Comparison of ENCODE assay signal across 16 mouse cellular contexts in the genomic region with DNA sequence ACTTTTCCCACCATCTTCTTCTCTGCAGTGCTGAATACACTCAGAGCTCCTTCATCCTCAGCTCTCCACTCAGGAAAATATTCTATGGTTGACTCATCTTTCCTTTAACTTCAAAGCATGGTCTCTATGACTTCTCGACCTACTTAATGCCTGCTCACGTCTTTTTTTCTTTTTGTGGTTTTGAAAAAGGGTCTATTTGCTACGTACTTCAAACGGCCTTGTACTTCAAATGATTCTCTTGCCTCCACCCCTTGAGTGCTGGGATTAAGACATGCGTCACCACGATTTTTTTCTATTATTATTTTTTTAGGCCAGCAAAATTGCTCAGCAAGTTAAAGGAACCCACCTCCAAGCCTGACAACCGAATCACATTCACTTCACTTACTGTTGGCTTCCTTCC. TPM values are rescaled to one million over a fixed set of nuclear protein-coding genes. Genes with fewer than 3 reads are reported as not detected.
"Had no signal": no experiment of that assay in that cellular context is flagged by ENCODE, and none has a peak within 500 bp of the region (broad histone marks: within the 10 kb centered on the region; RNA-seq: fewer than 3 reads in every experiment).

No protein-coding gene starts in this region.

- DNase-seq: kidney, adult 8-10 months; kidney, postnatal 10 days; kidney, postnatal 36 days; layer of hippocampus, postnatal 36 days; lung, adult 18-20 months; right cerebral cortex, postnatal 14 days; right cerebral cortex, postnatal 4 days; thymus, adult 2 months; thymus, postnatal 36 days had no signal

- ATAC-seq: liver, embryonic 12.5 days; midbrain, embryonic 15.5 days had no signal

RNA-seq across cellular contexts. Expression of a gene that starts 26.9 kb away (rescaled TPM):
- polyA plus RNA-seq: limb, embryonic 11.5 days; macrophage; neural tube, embryonic 13.5 days; stomach, embryonic 14.5 days; stomach, postnatal 0 days had no signal

RNA-seq across cellular contexts. Expression of a gene that starts 27.2 kb away (rescaled TPM):
- polyA plus RNA-seq: limb, embryonic 11.5 days; macrophage; midbrain, embryonic 15.5 days; neural tube, embryonic 13.5 days; stomach, embryonic 14.5 days; stomach, postnatal 0 days had no signal

RNA-seq across cellular contexts. Expression of a gene that starts 33.2 kb away (rescaled TPM):
- polyA plus RNA-seq: limb, embryonic 11.5 days had no signal
